Mouse (Mus musculus) CD8-positive naive resting alpha-beta T cell, adult 2 months (primary cell): ENCODE data around the gene Pcid2.

Experiments
- DNase-seq, 2 experiments: peaks; one replicate each; pipeline ENCODE4 v3.0.0; 2022; ENCODE audit warnings: low read depth in 2 of 2, low spot score in 2 of 2

Pcid2 gene

DNA sequence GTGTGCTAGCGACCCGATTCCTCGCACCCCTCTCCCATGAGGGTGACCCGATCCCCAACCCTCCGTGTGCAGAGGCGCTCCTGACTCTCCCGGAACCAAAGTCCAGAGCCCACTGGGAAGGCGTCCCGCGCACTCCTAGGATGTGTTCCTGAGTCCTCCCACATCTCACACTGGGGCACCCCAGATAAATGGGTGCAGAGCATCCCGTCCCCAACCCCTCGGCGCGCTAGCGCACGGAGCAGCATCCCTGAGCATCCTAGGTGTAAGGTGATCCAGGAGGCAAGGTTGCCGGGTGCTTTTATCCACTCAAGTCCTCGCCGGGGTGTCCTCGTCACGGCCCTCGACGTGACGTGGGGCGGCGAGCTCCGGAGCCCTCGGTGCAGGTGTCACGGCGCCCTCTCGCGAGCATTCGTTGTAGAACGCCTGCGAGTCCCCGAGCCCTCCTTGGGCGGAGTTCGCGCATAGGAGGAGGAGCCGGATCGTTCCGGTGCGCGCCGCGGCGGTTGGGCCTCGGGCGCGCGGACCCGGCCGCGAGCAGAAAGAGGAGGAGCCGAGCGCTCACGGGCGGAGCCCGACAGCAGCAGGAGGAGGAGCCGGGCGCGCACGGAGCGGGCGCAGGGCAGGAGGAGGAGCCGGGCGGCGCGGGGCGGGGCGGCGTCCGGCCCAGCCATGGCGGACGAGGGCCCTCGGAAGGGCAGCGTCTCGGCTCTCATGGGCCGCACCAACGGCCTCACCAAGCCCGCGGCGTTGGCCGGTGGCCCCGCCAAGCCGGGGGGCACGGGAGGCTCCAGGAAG is at the start of gene Pcid2, which contains the start of gene Cul4a:
Gene Pcid2, minus strand, starts transcription at position 373 of the 795 bp plus-strand sequence.
Gene Cul4a, plus strand, starts transcription at position 535 of the 795 bp plus-strand sequence.
- DNase-seq: peak; percentile 96 to 97

DNA sequence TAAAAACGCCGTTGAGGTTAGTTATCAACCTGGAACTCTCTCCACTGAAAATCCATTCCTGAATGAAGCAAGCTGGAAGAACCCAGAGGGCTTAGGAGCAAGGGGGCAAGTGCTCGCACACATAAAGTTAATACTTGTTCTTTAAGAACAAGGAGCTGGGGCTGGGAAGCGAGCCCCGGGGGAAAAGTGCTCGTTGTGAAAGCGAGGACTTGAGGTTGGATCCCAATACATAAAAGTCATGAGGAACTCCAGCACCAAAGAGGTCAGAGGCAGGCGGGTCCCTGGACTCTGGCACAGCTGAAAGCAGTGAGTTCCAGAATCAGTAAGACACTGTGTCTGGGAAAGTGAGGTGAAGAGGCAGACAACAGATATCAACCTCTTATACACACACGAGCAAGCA is 48.8 kb upstream of the Pcid2 start:
- DNase-seq: no peak

DNA sequence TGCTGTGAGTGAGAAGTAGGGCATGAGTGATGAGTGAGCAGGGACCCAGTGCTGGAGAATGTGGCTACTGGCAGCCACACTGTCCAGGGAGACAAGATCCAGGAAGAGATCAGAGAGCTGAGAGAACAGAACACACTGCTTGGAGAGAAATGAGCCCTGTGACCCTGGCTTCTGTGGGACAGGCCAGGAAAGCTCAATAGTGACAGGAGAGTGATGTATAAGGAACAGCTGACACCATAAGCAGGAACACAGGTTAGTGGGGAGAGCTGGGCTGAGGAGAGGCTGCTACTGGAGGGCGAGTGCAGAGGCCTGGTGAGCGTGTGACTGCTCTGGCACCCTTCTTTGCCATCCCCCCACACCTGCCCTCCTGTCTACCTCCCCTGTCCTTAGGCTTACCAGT is 45.7 kb upstream of the Pcid2 start:
- no peak for DNase-seq

DNA sequence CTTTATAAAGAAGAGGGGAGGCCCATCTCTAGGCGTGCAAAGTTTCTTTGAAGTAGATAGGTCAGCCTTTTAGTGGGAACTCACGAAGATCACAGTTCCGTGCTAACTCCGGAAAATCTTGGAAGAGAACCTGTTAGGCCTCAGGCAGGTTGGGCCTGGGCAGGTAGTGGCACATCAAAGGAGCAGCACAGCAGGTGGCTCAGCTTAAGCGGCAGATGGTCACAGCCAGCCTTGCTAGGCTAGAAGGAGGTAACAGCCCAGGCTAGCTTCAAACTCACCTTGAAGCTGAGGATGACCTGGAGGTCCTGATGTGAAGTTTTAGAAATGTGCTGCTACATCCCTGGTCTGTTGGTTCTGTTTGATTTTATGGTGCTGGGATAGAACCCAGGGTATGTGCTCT is 44.6 kb upstream of the Pcid2 start:
- DNase-seq: no peak

DNA sequence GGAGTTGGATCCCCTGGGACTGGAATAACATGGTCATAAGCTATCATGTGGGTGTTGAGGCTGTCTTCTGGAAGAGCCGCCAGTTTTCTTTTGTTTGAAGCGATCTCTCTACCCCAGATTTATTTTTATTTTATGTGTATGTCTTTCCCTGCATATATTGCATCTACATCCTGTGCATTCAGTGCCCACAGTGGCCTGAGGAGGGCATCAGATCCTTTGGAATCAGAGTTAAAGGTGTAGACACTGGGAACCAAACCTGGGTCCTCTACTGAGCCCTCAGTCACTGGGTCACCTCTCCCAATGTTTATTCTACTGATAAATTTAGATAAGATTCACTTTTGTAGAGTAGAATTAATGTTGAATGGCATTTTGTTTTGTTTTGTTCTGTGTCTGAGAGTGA is 44.0 kb upstream of the Pcid2 start:
- no peak for DNase-seq

DNA sequence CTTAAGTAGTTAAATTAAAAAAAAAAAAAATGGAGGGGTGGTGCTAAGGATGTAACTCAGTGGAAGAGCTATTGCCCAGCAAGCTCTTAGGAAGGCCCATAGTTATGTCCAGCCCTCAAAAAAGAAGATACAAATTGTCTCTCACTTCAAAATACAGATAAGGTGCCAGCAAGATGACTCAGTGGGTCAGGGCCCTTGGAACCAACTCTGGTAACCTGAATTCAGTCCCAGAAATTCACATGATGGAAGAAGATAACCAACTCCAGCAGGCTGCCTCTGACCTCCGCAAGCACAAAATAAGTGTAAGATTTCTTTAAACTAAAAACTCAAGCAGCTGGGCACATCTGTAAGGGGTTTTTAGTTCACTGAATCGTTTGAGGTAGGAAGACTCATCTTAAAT is 43.2 kb upstream of the Pcid2 start:
- DNase-seq: no peak

DNA sequence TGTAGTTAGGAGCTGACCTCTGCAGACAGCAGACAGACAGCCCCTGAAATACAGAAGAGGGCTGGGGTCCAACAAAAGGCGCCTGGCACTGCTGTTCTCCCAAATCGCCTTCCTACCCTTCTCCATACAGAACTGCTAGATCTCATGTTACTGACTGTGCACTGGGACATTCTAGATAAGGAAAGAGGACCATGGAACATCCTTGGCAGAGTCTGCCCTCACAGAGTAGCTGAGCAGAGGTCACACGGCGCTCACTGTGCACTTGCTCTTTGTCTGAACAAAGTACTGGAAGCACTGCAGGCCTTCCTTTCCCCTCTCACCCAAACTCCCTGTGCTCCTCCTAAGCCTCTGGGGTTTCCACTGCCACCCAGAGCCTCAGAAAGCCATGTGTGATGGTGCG is 36.4 kb upstream of the Pcid2 start:
- DNase-seq: no peak

DNA sequence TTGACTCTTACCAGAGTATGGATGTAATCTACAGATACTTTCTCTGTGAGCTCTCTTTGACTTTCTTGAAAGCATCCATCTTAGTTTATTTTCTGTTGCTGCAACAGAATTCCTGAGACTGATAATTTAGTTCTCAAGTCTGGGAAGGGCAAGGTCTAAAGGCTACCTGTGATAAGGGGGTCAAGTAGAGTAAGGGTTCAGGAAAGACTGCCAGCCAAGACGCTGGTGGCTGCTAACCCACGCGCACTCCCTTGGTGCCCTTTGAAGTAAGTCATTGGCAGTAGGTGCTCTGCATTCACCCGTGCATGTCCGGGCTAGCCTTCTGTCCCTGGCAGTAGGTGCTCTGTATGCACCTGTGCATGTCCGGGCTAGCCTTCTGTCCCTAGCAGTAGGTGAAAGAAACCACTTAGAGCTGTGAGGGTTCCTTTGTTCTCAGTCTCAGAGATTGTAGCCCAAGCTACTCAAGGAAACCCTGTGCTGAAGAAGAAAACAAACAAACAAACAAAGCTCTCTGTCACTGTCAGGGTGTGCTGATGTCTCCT is 34.5 kb upstream of the Pcid2 start:
- DNase-seq: no peak

DNA sequence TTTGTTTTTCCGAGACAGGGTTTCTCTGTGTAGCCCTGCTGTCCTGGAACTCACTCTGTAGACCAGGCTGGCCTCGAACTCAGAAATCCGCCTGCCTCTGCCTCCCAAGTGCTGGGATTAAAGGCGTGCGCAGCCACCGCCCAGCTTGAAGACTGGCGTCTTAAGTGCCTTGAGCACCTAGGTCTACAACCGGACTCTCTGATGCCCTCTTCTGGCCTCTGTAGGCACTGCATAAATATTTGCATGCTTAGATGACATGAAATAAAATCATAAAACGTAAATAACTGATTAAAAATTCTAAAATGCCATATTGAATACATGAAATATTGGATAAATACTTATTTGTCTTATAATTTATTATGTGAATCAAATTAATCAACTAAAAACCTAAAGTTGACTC is 27.0 kb upstream of the Pcid2 start:
- peak; percentile 32 to 54 for DNase-seq

DNA sequence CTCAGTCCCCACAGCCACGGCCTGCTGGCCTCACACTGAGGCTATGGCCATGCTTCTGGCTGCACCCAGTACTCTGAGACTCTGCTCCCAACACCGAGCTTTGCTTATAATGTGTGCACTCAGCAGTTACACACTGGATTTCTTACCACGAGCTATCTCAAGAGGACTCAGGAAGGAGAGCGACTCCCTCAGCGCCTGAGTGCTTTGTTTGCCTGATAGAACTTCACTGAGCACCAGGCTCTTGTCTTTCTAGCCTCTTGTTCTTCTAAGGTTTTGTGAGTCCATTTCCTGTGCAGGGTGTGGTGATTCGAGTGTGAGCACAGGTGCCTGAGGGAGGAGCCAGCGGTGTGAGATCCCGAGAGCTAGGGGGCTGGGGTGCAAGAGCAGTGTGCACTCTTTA is 19.6 kb upstream of the Pcid2 start:
- no peak for DNase-seq

DNA sequence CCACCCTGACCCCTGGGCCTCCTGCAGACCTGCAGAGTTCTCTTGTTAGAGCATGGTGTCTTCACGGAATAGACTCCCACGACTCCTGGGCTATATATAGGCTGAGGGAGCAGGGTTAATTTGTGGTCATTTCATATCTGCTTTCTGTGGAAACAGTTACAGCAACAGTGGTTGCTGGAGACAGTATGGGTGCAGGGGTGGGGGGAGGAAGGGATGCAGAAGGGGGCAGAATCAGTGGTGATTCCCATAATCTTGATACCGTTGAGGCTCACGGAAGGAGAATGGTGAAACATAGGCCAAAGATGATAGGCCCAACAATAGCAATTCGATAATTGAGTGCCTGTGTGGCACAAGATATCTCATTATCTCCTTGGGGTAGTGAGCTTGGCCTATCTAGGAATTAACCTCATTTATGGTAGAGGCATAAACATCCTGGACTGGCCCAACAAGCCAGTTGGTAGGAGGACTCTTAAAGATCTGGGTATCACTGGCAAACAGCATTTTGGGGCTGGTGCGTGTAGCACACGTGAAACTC is 17.7 kb upstream of the Pcid2 start:
- DNase-seq: no peak

DNA sequence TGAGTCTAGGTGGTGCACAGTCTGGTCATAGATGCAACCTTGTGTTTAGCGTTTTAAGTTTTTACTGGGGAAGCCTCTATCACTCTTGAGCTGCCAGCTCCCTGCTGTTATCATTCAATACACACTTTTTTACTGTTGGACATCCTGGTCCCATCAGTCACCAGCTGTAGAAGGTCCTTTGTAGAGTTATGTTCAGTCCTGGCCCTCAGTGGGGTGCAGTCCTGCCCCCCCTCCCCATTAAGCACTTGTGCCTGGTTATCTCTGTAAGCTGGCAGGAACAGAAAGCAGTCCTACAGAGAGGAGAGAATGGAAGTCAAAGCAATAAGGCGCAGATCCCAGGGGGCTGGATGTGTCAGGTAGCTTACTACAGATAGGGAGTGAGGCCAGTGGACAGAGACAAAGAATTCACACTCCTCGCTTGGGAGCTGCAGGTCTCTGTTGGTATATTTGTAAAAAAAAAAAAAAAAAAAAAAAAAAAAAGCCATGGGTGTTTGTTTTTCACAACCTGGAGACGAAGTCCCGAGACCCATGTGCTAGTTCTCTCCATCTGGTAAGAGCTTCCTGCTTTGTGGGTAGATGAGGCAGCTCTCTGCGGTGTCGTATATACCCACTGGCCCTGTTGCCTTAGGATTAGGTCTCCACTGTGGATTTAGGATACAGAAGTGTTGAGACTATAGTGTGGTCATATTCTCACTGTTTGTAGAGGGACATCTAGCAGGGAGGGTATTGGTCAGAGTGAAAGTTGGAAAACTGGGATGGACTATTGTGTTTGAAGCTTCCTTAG is 15.8 kb upstream of the Pcid2 start:
- DNase-seq: no peak

DNA sequence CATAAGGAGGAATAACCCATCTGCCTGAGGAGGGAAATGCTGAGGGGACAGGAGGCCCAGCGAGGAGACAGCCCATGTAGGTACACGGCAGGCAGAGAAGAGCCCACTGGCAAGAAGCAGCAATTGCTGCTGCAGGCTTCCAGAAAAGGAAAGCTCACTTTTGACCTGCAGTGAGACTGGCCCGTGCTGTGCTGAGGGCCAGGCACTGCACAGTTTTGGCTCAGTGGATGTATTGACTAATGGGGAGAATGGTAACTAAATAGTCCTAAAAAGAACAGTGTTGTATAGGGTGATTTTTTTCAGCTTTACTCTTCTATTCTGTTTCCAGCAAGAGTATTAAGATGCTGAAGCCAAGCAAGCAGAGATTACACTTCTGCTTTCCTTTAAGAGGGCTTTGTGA is 13.3 kb upstream of the Pcid2 start:
- DNase-seq: no peak

DNA sequence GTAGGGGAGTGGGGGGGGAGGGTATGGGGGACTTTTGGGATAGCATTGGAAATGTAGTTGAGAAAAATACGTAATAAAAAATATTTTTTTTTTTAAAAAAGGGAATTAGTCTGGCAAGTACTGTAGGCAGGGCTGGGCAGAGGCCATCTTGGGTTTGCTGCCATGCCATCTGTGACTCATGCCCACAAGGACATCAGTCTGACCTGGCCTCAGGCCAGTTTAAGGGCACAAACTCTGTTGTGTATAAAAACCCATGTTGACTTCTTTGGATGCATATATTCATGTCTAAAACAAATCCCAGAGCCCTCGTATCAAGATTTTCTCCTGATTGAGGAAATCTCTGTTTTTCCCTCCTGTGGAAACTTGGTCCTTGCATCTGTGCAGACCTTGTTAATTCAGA is 11.8 kb upstream of the Pcid2 start:
- no peak for DNase-seq

DNA sequence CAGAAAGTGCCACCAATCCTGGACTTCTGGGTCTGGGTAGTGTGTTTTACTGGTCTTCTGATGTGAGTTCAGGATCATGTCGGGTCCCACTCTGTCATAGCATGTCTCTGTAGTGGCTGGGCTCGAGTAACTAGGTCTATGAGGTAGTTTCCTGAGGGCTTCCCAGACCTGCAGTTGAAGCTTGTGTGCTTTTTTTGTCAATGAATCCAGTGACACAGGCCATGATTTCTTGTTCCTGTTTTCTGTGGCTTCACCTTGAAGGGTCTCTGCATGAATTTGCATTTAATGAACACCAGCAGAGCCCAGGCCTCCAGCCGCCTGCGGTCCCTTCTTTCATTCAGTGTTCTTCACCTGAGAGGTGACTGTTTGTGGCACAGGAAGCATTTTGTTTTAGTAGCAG is 8.0 kb upstream of the Pcid2 start:
- no peak for DNase-seq

DNA sequence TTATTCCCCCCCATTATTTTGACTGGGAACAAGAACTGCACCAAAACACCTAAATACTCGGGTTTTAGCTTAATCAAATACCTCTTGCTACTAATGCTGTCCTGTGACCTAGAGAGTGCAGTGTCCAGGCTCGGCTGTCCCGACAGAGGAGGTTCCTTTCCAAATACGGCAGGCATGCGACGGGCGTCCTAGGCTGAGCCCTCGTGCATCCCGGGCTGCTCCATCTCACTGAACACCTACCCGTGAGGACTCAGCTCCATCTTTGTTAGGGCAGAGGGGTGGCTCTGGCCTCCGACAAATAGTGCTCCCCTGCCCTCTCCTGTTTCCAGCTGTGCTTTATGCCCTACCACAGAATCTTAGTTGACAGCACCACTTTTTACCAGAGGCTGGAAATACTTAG is 6.7 kb upstream of the Pcid2 start:
- no peak for DNase-seq

DNA sequence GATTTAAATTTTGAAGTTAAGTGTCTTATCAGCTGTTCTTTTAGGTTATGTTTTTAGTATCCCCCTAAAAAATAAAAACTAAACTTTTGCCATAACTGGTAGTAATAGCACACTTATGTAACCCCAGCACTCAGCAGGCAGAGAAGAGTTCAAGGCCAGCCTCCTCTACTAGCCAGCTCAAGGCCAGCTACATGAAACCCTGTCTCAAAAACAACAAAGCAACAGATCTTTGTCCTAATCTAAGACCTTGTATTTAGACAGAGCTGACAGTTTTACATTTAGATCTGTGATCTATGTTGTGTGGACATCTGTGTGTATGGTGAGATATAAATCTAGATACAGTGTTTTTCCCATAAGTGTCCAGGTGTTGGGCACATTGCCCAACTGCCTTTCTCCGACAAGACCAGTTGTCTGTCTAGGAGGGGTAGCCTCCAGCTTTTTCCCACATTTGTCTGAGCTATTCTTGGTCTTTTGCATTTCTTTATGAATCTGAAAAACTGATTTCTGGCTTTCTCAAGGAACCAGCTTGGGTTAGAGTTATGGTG is 4.2 kb upstream of the Pcid2 start:
- no peak for DNase-seq

DNA sequence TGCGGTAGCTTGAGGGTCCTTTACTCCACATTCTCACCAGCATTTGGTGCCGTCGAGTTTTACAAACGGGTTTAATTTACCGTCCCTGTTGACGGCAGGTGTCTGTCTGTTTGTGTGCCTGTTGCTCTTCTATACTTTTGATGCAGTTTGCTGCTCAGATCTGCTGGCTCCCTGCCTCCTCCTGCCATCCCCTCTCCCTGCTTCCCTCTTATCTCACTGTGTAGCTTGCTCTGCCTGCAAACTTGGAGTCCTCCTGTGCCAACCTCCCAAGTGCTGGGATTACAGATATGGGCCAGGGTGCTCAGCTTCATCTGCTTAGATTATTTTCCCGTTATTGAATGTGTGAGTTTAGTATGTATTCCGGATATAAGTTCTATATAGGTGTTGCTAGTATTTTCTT is 3.7 kb upstream of the Pcid2 start:
- no peak for DNase-seq

DNA sequence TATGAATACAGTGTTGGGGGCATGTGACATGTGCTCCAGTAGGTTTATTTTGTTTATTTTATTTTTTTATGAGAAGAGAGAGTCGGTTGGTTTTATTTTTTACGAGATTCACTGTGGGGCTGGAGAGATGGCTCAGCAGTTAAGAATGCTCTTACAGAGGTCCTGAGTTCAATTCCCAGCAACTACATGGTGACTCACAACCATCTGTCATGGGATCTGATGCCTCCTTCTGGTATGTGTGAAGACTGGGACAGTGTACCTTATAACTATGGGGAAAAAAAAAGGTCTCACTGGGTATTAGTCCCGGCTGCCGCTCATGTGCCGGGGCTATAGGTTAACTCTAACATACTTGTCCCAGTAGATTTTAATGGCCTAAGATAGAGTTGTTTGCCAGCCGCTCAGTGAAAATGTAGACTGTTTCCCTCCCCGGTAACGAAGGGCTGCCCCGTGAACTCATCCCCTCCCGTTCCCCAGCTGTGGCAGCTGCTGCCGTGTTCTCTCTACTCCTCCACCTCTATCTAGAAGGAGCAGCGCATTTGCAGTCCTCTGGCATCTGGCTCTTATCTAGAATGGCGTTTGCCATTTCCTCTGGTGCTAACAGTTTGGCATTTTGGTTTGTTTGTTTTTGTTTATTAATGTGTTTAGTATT is 2.9 kb upstream of the Pcid2 start:
- DNase-seq: no peak

DNA sequence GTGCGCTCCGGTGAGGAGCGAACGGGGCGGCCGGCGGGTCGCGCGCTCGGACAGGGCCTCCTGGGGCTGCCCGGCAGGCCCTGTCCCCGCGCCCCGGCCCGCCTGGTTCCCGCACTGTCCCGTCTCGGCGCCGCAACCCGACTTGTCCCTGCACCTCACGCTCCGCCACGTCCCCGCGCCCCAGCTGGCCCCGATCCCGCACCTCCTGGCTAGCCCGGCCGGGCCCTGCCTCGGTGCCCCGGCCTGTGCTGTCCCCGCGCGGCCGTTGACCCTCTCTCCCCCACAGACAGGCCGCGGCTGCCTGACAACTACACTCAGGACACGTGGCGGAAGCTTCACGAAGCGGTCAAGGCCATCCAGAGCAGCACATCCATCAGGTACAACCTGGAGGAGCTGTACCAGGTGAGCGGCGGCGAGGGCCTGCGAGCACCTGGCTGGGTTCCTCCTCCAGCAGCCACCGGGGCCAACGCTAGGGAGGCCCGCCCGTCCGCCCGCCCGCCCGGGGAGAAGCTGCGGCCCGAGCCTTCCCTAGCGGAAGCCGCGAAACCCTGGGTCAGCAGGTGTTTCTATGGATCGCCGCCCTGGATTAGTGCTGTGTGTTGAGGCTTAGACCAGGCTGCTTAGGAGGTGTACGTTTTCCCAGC is 771 bp upstream of the Pcid2 start:
- DNase-seq: peak; percentile 32 to 40

DNA sequence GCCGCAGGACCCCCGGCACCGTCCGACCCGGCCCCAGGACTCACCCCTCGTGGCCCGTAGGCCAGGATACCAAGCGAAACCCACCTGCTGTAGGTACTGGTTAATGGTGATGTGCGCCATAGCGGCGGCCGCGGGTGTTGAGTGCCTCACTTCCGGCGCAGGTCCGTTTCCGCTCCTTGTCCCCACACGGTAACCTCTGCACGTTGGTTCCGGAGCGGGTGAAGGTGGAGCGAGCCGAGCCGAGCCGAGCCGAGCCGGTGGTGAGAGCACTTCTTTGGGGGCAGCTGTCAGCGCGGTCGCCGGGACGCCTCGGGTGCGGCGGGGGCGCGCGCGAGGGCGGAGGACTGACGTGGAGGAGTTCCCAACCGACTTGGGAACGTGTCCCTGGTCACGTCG is 570 bp downstream of the Pcid2 start:
- DNase-seq: peak; percentile 86 to 87
